Mouse (Mus musculus): ENCODE results near the gene Agrp.

GRCm38 (mm10) chr8:105533892-105534329, 103.3 kb downstream of the Agrp start:
- TF ChIP-seq POLR2A (IDR thresholded peaks at IDR 0.05; ENCODE audit: borderline replicate concordance, extremely low read depth, low read depth, low read length) = no peak
- peak; percentile 94 for TF ChIP-seq CTCF (IDR thresholded peaks at IDR 0.05; ENCODE audit: insufficient read depth, low read length)

All from lung, adult 2 months (tissue).